Mouse (Mus musculus) myocyte (in vitro differentiated cells): ENCODE data around the gene Gm47996.

Experiments
- MYOD1 ChIP-seq, 3 experiments: IDR thresholded peaks; one replicate each; pipeline ENCODE4 v1.6.1; 2011; ENCODE audit warnings: control low read depth in 2 of 3, low read depth in 2 of 3, mild to moderate bottlenecking in 2 of 3, moderate library complexity in 1 of 3; ENCODE audit not compliant: insufficient read length in 2 of 3, control insufficient read depth in 1 of 3
- POLR2A ChIP-seq: IDR thresholded peaks from one replicate; pipeline ENCODE4 v1.6.1; 2011; ENCODE audit warnings: low read depth, mild to moderate bottlenecking, control low read depth, moderate library complexity; ENCODE audit not compliant: insufficient read length
- POLR2AphosphoS2 ChIP-seq: IDR thresholded peaks from one replicate; pipeline ENCODE4 v1.6.1; 2011; ENCODE audit warnings: low read depth, control low read depth; ENCODE audit not compliant: insufficient read length
- TCF12 ChIP-seq: IDR thresholded peaks from one replicate; pipeline ENCODE4 v1.6.1; 2011; ENCODE audit warnings: mild to moderate bottlenecking, control low read depth; ENCODE audit not compliant: poor library complexity, insufficient read depth, severe bottlenecking
- USF1 ChIP-seq: IDR thresholded peaks from one replicate; pipeline ENCODE4 v1.6.1; 2011; ENCODE audit warnings: low read depth, mild to moderate bottlenecking, control low read depth, moderate library complexity

DNA sequence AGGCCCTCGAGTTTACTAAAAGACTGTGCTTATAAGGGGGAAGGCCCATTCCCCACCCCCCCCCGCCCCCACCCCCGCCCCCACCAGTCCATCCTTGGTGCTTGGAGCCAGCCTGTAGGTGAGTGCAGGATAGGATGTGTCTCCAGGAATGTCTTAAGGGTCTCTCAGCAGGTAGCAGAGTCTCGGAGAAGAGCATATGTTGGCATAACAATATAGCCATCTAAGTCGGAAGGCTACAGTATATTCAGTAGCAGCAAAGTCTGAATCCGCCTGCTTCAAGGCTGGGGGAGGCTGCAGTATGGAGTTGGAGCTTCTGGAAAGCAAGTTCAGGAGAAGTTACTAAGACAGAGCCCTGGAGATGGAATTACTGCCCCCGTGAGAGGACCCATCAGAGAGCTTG is 10.2 kb downstream of the Gm47996 start:
- TF ChIP-seq USF1 (no peak), MYOD1 (IDR thresholded peaks at IDR 0.05; ENCODE audit: control insufficient read depth in 1 of 3, insufficient read length in 2 of 3, low read depth in 2 of 3) (no peak), POLR2A (no peak), POLR2AphosphoS2 (no peak), TCF12 (no peak)
